8 mouse cellular contexts compared by ENCODE assay signal in genomic region chr1:185187135-185187785, GRCm38 (mm10). TPM values are rescaled to one million over a fixed set of nuclear protein-coding genes. Genes with fewer than 3 reads are reported as not detected.
DNase-seq lines count a peak whose midpoint lies in the region; ATAC-seq and TF ChIP-seq lines count a peak whose summit lies in the region.

No protein-coding gene starts in this region.

- H3K9ac ChIP-seq in hindbrain, embryonic 13.5 days, result no peak overlapping the region
- H3K9ac ChIP-seq in intestine, postnatal 0 days (ENCODE audit: low read depth, low read length), result no peak overlapping the region
- H3K9ac ChIP-seq in midbrain, embryonic 16.5 days (ENCODE audit: low read depth, low read length), result no peak overlapping the region

- TF ChIP-seq CTCF in brain, embryonic 14.5 days (IDR thresholded peaks at IDR 0.05; ENCODE audit: borderline replicate concordance, extremely low read depth, insufficient read depth, insufficient read length), result peak; percentile 64; the same call in 1 of the 2 replicates
- TF ChIP-seq CTCF in intestine, postnatal 0 days (IDR thresholded peaks at IDR 0.05; ENCODE audit: low read depth), result peak; percentile 83

- no peaks in the 10 kb centered on the region for H3K36me3 ChIP-seq in hindbrain, embryonic 10.5 days
- no peaks in the 10 kb centered on the region for H3K36me3 ChIP-seq in hindbrain, embryonic 13.5 days
- H3K36me3 ChIP-seq in intestine, postnatal 0 days (ENCODE audit: control insufficient read depth, insufficient read depth), result no peaks in the 10 kb centered on the region
- no peaks in the 10 kb centered on the region for H3K36me3 ChIP-seq in midbrain, embryonic 16.5 days (ENCODE audit: control insufficient read depth, insufficient read depth, low read length)

- H3K9me3 ChIP-seq in hindbrain, embryonic 10.5 days, result no peaks in the 10 kb centered on the region
- no peaks in the 10 kb centered on the region for H3K9me3 ChIP-seq in hindbrain, embryonic 13.5 days
- no peaks in the 10 kb centered on the region for H3K9me3 ChIP-seq in intestine, postnatal 0 days (ENCODE audit: control insufficient read depth)
- H3K9me3 ChIP-seq in midbrain, embryonic 16.5 days (replicated peaks; ENCODE audit: control insufficient read depth, low read length, poor library complexity, severe bottlenecking), result no peaks in the 10 kb centered on the region

- H3K27ac ChIP-seq in hindbrain, embryonic 10.5 days, result no peak overlapping the region
- H3K27ac ChIP-seq in hindbrain, embryonic 13.5 days, result no peak overlapping the region
- H3K27ac ChIP-seq in intestine, postnatal 0 days (ENCODE audit: low read depth, low read length), result no peak overlapping the region
- H3K27ac ChIP-seq in midbrain, embryonic 16.5 days (ENCODE audit: low read length), result no peak overlapping the region

- H3K4me1 ChIP-seq in hindbrain, embryonic 10.5 days (replicated peaks), result peaks cover 16% of the 10 kb centered on the region
- H3K4me1 ChIP-seq in hindbrain, embryonic 13.5 days (replicated peaks), result peaks cover 17% of the 10 kb centered on the region
- no peaks in the 10 kb centered on the region for H3K4me1 ChIP-seq in intestine, postnatal 0 days (replicated peaks; ENCODE audit: control insufficient read depth, insufficient read depth, low read length)
- peaks cover 10% of the 10 kb centered on the region for H3K4me1 ChIP-seq in midbrain, embryonic 16.5 days (ENCODE audit: control insufficient read depth, insufficient read depth, low read length)

- no peak for TF ChIP-seq POLR2A in brain, embryonic 14.5 days (IDR thresholded peaks at IDR 0.05; ENCODE audit: borderline replicate concordance, extremely low read depth, insufficient read depth, insufficient read length, poor library complexity, severe bottlenecking)

- H3K4me2 ChIP-seq in hindbrain, embryonic 13.5 days, result no peak overlapping the region
- no peak overlapping the region for H3K4me2 ChIP-seq in intestine, postnatal 0 days (replicated peaks; ENCODE audit: low read depth)
- no peak overlapping the region for H3K4me2 ChIP-seq in midbrain, embryonic 16.5 days (ENCODE audit: low read length)

- DNase-seq in hindbrain, embryonic 10.5 days (ENCODE audit: low spot score), result peak; percentile 17
- peak; percentile 83 for DNase-seq in ES-CJ7 (ENCODE audit: low read depth, low spot score)
- peak; percentile 81 for DNase-seq in brain, embryonic 14.5 days (ENCODE audit: low read depth)
- no peak for DNase-seq in cerebellum, adult 9-10 months
- no peak for DNase-seq in gastrocnemius, postnatal 25 days

- no peaks in the 10 kb centered on the region for H3K27me3 ChIP-seq in hindbrain, embryonic 10.5 days (ENCODE audit: insufficient read depth, poor library complexity, severe bottlenecking)
- H3K27me3 ChIP-seq in hindbrain, embryonic 13.5 days, result no peaks in the 10 kb centered on the region
- H3K27me3 ChIP-seq in intestine, postnatal 0 days (replicated peaks; ENCODE audit: control insufficient read depth, insufficient read depth, low read length), result no peaks in the 10 kb centered on the region
- no peaks in the 10 kb centered on the region for H3K27me3 ChIP-seq in midbrain, embryonic 16.5 days (ENCODE audit: control insufficient read depth, insufficient read depth, low read depth, low read length)

- H3K4me3 ChIP-seq in hindbrain, embryonic 10.5 days, result no peak overlapping the region
- no peak overlapping the region for H3K4me3 ChIP-seq in hindbrain, embryonic 13.5 days
- no peak overlapping the region for H3K4me3 ChIP-seq in intestine, postnatal 0 days (ENCODE audit: low read depth, low read length)
- no peak overlapping the region for H3K4me3 ChIP-seq in midbrain, embryonic 16.5 days (ENCODE audit: low read depth, low read length)

- WGBS in hindbrain, embryonic 10.5 days, result 70% methylated on average over 13 of the region's 13 CpGs
- WGBS in hindbrain, embryonic 13.5 days, result 71% methylated on average over 13 of the region's 13 CpGs
- 67% methylated on average over 13 of the region's 13 CpGs for WGBS in intestine, postnatal 0 days
- WGBS in midbrain, embryonic 16.5 days, result 63% methylated on average over 13 of the region's 13 CpGs

- ATAC-seq in hindbrain, embryonic 13.5 days (ENCODE audit: low FRiP score), result no peak
- ATAC-seq in intestine, postnatal 0 days, result no peak
- ATAC-seq in midbrain, embryonic 16.5 days, result peak; percentile 57; the same call in 1 of the 2 replicates

RNA-seq across cellular contexts. Expression of gene Rab3gap2, which starts 16.7 kb away (rescaled TPM):
- 19.3 and 20.2 TPM in 2 replicates for polyA plus RNA-seq in hindbrain, embryonic 10.5 days (2016; fragmentation: Nextera tagmentation; extraction: Ambion mirVana)
- 25.4 and 25.6 TPM in 2 replicates for polyA plus RNA-seq in hindbrain, embryonic 13.5 days (2015; fragmentation: Nextera tagmentation; extraction: Ambion mirVana)
- 43.4 and 44.9 TPM in 2 replicates for polyA plus RNA-seq in brain, embryonic 14.5 days (2012; rRNA removed)
- 15.8 and 17.0 TPM in 2 replicates for polyA plus RNA-seq in intestine, postnatal 0 days (2015; fragmentation: Nextera tagmentation; extraction: Ambion mirVana)
- polyA plus RNA-seq in midbrain, embryonic 16.5 days (2015; fragmentation: Nextera tagmentation; extraction: Ambion mirVana), result 26.6 TPM in 2 replicates
- 10 to 100 TPM; 15.8 to 16.3 TPM for total RNA-seq in gastrocnemius, postnatal 25 days (2021)

Comparison
In these comparisons a context has a peak if more than half of its experiments do, and no peak if none do; other contexts are left out.
1. DNase-seq: peak in hindbrain, embryonic 10.5 days (single experiment), ES-CJ7 (single experiment) and brain, embryonic 14.5 days (single experiment); none in cerebellum, adult 9-10 months (single experiment) and gastrocnemius, postnatal 25 days (single experiment).